ENCODE assay signal across 8 mouse cellular contexts in the genomic region with DNA sequence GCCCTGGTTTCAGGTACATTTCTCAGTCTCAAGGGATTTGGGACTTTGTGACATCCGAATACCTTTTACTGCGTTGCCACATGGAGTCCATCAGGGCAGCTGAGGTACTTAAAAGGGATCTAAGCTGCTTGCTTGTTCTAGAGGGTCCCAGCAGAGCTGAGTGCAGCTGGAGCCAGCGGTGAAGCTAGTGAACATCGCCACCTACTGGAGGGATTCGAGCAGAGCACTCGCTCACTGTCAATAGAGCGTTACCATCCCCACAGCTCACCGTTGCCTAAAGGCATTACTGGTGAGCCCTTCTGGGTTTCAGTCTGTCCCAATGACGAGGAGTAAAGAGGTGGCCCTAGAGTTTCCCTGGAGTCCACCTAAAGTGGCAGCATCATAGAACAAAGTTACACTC. TPM values are rescaled to one million over a fixed set of nuclear protein-coding genes. Genes with fewer than 3 reads are reported as not detected.
A peak's percentile ranks its signal among the peaks of the same experiment; 100 is the strongest.
DNase-seq lines count a peak whose midpoint lies in the region; ATAC-seq and TF ChIP-seq lines count a peak whose summit lies in the region.

No protein-coding gene starts in this region.

- TF ChIP-seq POLR2A in cerebellum, adult 2 months (IDR thresholded peaks at IDR 0.05; ENCODE audit: borderline replicate concordance, insufficient read depth, low read length) = no peak

- peak; percentile 30 for DNase-seq in spleen, adult 12 weeks (ENCODE audit: low spot score)
- no peak for DNase-seq in spleen, postnatal 36 days (ENCODE audit: low spot score in 2 of 2)
- peak in 1 of 2 experiments; percentile 59 for DNase-seq in cerebellum, adult 2 months
- peak; percentile 86 for DNase-seq in forebrain, postnatal 0 days

- peak; percentile 95 for ATAC-seq in forebrain, postnatal 0 days
- ATAC-seq in inflammation-experienced regulatory T-cells, adult 6 months = peak; percentile 64
- peak; percentile 85 for ATAC-seq in limb, embryonic 12.5 days (ENCODE audit: insufficient number of reproducible peaks, insufficient read depth, low FRiP score, low TSS enrichment, low read depth)
- peak; percentile 91 for ATAC-seq in midbrain, embryonic 13.5 days
- ATAC-seq in stomach, embryonic 15.5 days (ENCODE audit: insufficient read depth, low FRiP score, low read depth) = peak; percentile 66

- H3K9ac ChIP-seq in forebrain, postnatal 0 days = no peak overlapping the region
- H3K9ac ChIP-seq in limb, embryonic 12.5 days (replicated peaks) = no peak overlapping the region
- no peak overlapping the region for H3K9ac ChIP-seq in midbrain, embryonic 13.5 days (replicated peaks)
- no peak overlapping the region for H3K9ac ChIP-seq in stomach, embryonic 15.5 days

- H3K4me3 ChIP-seq in cerebellum, adult 2 months (replicated peaks; ENCODE audit: insufficient read depth, low read depth, low read length) = no peak overlapping the region
- H3K4me3 ChIP-seq in forebrain, postnatal 0 days (ENCODE audit: low read depth, low read length) = no peak overlapping the region
- no peak overlapping the region for H3K4me3 ChIP-seq in limb, embryonic 12.5 days (replicated peaks)
- no peak overlapping the region for H3K4me3 ChIP-seq in midbrain, embryonic 13.5 days (replicated peaks)
- no peak overlapping the region for H3K4me3 ChIP-seq in stomach, embryonic 15.5 days (replicated peaks)

- H3K27ac ChIP-seq in cerebellum, adult 2 months (ENCODE audit: insufficient read depth, low read length) = no peak overlapping the region
- no peak overlapping the region for H3K27ac ChIP-seq in forebrain, postnatal 0 days (ENCODE audit: low read depth, low read length)
- H3K27ac ChIP-seq in limb, embryonic 12.5 days = no peak overlapping the region
- H3K27ac ChIP-seq in midbrain, embryonic 13.5 days = no peak overlapping the region
- no peak overlapping the region for H3K27ac ChIP-seq in stomach, embryonic 15.5 days

- no peaks in the 10 kb centered on the region for H3K4me1 ChIP-seq in cerebellum, adult 2 months (ENCODE audit: control insufficient read depth, insufficient read depth, low read length)
- no peaks in the 10 kb centered on the region for H3K4me1 ChIP-seq in forebrain, postnatal 0 days (ENCODE audit: insufficient read depth)
- peaks cover 11% of the 10 kb centered on the region for H3K4me1 ChIP-seq in limb, embryonic 12.5 days (replicated peaks)
- peaks cover 11% of the 10 kb centered on the region for H3K4me1 ChIP-seq in midbrain, embryonic 13.5 days (replicated peaks)
- no peaks in the 10 kb centered on the region for H3K4me1 ChIP-seq in stomach, embryonic 15.5 days

- no peaks in the 10 kb centered on the region for H3K27me3 ChIP-seq in cerebellum, adult 2 months (ENCODE audit: control insufficient read depth, insufficient read depth, low read length)
- H3K27me3 ChIP-seq in forebrain, postnatal 0 days (ENCODE audit: insufficient read depth, low read length) = no peaks in the 10 kb centered on the region
- no peaks in the 10 kb centered on the region for H3K27me3 ChIP-seq in limb, embryonic 12.5 days
- H3K27me3 ChIP-seq in midbrain, embryonic 13.5 days = no peaks in the 10 kb centered on the region
- H3K27me3 ChIP-seq in stomach, embryonic 15.5 days (replicated peaks) = no peaks in the 10 kb centered on the region

- no peak overlapping the region for H3K4me2 ChIP-seq in forebrain, postnatal 0 days (ENCODE audit: low read depth)
- no peak overlapping the region for H3K4me2 ChIP-seq in limb, embryonic 12.5 days
- no peak overlapping the region for H3K4me2 ChIP-seq in midbrain, embryonic 13.5 days (replicated peaks)
- no peak overlapping the region for H3K4me2 ChIP-seq in stomach, embryonic 15.5 days

- 18% methylated on average over 9 of the region's 9 CpGs for WGBS in cerebellum, adult 2 months
- WGBS in forebrain, postnatal 0 days = 4% methylated on average over 9 of the region's 9 CpGs
- WGBS in limb, embryonic 12.5 days = 1% methylated on average over 9 of the region's 9 CpGs
- 4% methylated on average over 9 of the region's 9 CpGs for WGBS in midbrain, embryonic 13.5 days
- 6% methylated on average over 9 of the region's 9 CpGs for WGBS in stomach, embryonic 15.5 days

- peak; percentile 93 for TF ChIP-seq CTCF in cerebellum, adult 2 months (IDR thresholded peaks at IDR 0.05; ENCODE audit: borderline replicate concordance, insufficient read depth, low read depth, low read length)
- peak; percentile 94 for TF ChIP-seq CTCF in forebrain, postnatal 0 days (IDR thresholded peaks at IDR 0.05; ENCODE audit: low read depth)

- no peaks in the 10 kb centered on the region for H3K9me3 ChIP-seq in forebrain, postnatal 0 days (ENCODE audit: low read length)
- H3K9me3 ChIP-seq in limb, embryonic 12.5 days = no peaks in the 10 kb centered on the region
- no peaks in the 10 kb centered on the region for H3K9me3 ChIP-seq in midbrain, embryonic 13.5 days
- no peaks in the 10 kb centered on the region for H3K9me3 ChIP-seq in stomach, embryonic 15.5 days

- H3K36me3 ChIP-seq in forebrain, postnatal 0 days (ENCODE audit: insufficient read depth) = peaks cover 22% of the 10 kb centered on the region
- peaks cover 5% of the 10 kb centered on the region for H3K36me3 ChIP-seq in limb, embryonic 12.5 days
- peaks cover 31% of the 10 kb centered on the region for H3K36me3 ChIP-seq in midbrain, embryonic 13.5 days
- H3K36me3 ChIP-seq in stomach, embryonic 15.5 days = peaks cover 5% of the 10 kb centered on the region; the same call in 1 of the 2 replicates

RNA-seq across cellular contexts. Expression of a gene that starts 46.1 kb away (rescaled TPM):
- 25.1 and 25.8 TPM in 2 replicates for polyA plus RNA-seq in cerebellum, adult 2 months (2012; rRNA removed)
- total RNA-seq in forebrain, postnatal 0 days (2014; rRNA removed) = 53.5 and 61.7 TPM in 2 replicates
- polyA plus RNA-seq in forebrain, postnatal 0 days (2015; fragmentation: Nextera tagmentation; extraction: Ambion mirVana) = 18.6 and 25.8 TPM in 2 replicates
- polyA plus RNA-seq in inflammation-experienced regulatory T-cells, adult 6 months (2017; shearing (Covaris generic)) = 10 to 100 TPM; 78.1 to 84.6 (median 80.9) TPM
- 37.7 and 42.0 TPM in 2 replicates for polyA plus RNA-seq in limb, embryonic 12.5 days (2016; fragmentation: Nextera tagmentation; extraction: Ambion mirVana)
- 32.7 and 39.2 TPM in 2 replicates for polyA plus RNA-seq in midbrain, embryonic 13.5 days (2015; fragmentation: Nextera tagmentation; extraction: Ambion mirVana)
- polyA plus RNA-seq in stomach, embryonic 15.5 days (2015; fragmentation: Nextera tagmentation; extraction: Ambion mirVana) = 34.5 and 41.0 TPM in 2 replicates

Comparison
In these comparisons a context has a peak if more than half of its experiments do, and no peak if none do; other contexts are left out.
1. DNase-seq: peak in spleen, adult 12 weeks (single experiment) and forebrain, postnatal 0 days (single experiment); none in spleen, postnatal 36 days (0 of 2).
2. Peak in every context shown above with its lines, with median percentiles within 50 percentile points of each other: ATAC-seq.